Mouse (Mus musculus): Measurements from ENCODE around the gene Kcng1. TPM values are rescaled to one million over a fixed set of nuclear protein-coding genes. Genes with fewer than 3 reads are reported as not detected.

Kcng1 gene
- polyA plus RNA-seq, 2 experiments from 2014 or later: not detected

Other genes with a start within 250 kb of the Kcng1 start
- 1 to 10 TPM in 1 of 2 experiments, under 1 TPM in 1; 0.48 to 1.1 TPM for gene Pard6b, start 200.7 kb downstream of the Kcng1 start, polyA plus RNA-seq (2017; shearing (Covaris generic))
- 1 to 10 TPM in 1 of 2 experiments, under 1 TPM in 1; 0.63 to 4.7 TPM for gene Adnp, start 74.6 kb downstream of the Kcng1 start, polyA plus RNA-seq (2017; shearing (Covaris generic))
- 10 to 100 TPM; 14.2 to 20.0 TPM for gene Gm20716, start 51.4 kb downstream of the Kcng1 start, polyA plus RNA-seq (2017; shearing (Covaris generic))
- gene Dpm1, start 51.1 kb downstream of the Kcng1 start, polyA plus RNA-seq (2017; shearing (Covaris generic)): 10 to 100 TPM; 62.6 to 96.1 TPM
- gene Mocs3, start 51.1 kb downstream of the Kcng1 start, polyA plus RNA-seq (2017; shearing (Covaris generic)): 1 to 10 TPM in 1 of 2 experiments, under 1 TPM in 1; 0.40 to 1.2 TPM

Data from activated CD4-positive, CD25-positive, alpha-beta regulatory T cell, adult 4 months (primary cell).